Mouse (Mus musculus) CH12.LX (cell line): Measurements from ENCODE around the gene Spi1. TPM values are rescaled to one million over a fixed set of nuclear protein-coding genes. Genes with fewer than 3 reads are reported as not detected.
"Not testable (repeated sequence)": the region's sequence is repeated elsewhere in the genome, so short reads cannot be mapped to it uniquely, and the experiment has no call there.

Experiments used
- DNase-seq: peaks from one replicate; pipeline ENCODE4 v3.0.0-alpha.2; 2013; ENCODE audit errors: extremely low read depth
- H3K27ac ChIP-seq: 2 replicates; pipeline ENCODE4 v1.5.1; 2012; ENCODE audit warnings: low read depth, mild to moderate bottlenecking, control low read depth, moderate library complexity; ENCODE audit not compliant: insufficient read depth
- H3K27me3 ChIP-seq: replicated peaks from 2 replicates; pipeline ENCODE3; 2012; ENCODE audit warnings: inconsistent platforms
- H3K36me3 ChIP-seq, 2 experiments: replicated peaks in 1 of 2; 2 replicates each; pipeline versions ENCODE3 to v1.6.1; 2012; ENCODE audit warnings: inconsistent platforms in 1 of 2, low read length in 1 of 2, mild to moderate bottlenecking in 1 of 2, mixed read lengths in 1 of 2, moderate library complexity in 1 of 2; ENCODE audit not compliant: control insufficient read depth in 1 of 2, insufficient read depth in 1 of 2
- H3K4me1 ChIP-seq, 2 experiments: 2 replicates each; pipeline ENCODE4 v1.6.1; 2012; ENCODE audit warnings: inconsistent platforms in 1 of 2, moderate library complexity in 1 of 2; ENCODE audit not compliant: insufficient read depth in 2 of 2, control insufficient read depth in 1 of 2
- H3K4me2 ChIP-seq: 2 replicates; pipeline ENCODE4 v1.6.1; 2012; ENCODE audit warnings: low read depth, mild to moderate bottlenecking, control low read depth; ENCODE audit not compliant: poor library complexity, insufficient read depth, severe bottlenecking
- H3K4me3 ChIP-seq, 3 experiments: fragments of 150-350 bp in 1 of 3; sonication (generic) in 1 of 3; replicated peaks in 1 of 3; 2 replicates each; pipeline versions ENCODE3 to v1.5.1; 2011 to 2012; ENCODE audit warnings: low read depth in 2 of 3, low read length in 2 of 3, mild to moderate bottlenecking in 2 of 3, moderate library complexity in 2 of 3, control low read depth in 1 of 3, improper control_type of control experiment in 1 of 3, inconsistent platforms in 1 of 3, mixed read lengths in 1 of 3; ENCODE audit not compliant: poor library complexity in 1 of 3
- H3K79me2 ChIP-seq: replicated peaks from 2 replicates; pipeline ENCODE4 v1.6.1; 2012; ENCODE audit warnings: mild to moderate bottlenecking, moderate library complexity; ENCODE audit not compliant: control insufficient read depth, poor library complexity, insufficient read depth, severe bottlenecking; ENCODE audit errors: extremely low read depth
- H3K9ac ChIP-seq: 2 replicates; pipeline ENCODE4 v1.6.1; 2012; ENCODE audit warnings: low read depth, mild to moderate bottlenecking, control low read depth, moderate library complexity; ENCODE audit not compliant: insufficient read depth
- H3K9me3 ChIP-seq: replicated peaks from 2 replicates; pipeline ENCODE3; 2012; ENCODE audit warnings: low read length, inconsistent platforms, mixed read lengths
- CTCF ChIP-seq, 2 experiments: IDR thresholded peaks in 1 of 2; conservative IDR thresholded peaks in 1 of 2; 2 replicates each; pipeline ENCODE4 v1.5.1; 2011 to 2012; ENCODE audit warnings: low read depth in 2 of 2, low read length in 2 of 2, improper control_type of control experiment in 1 of 2, inconsistent platforms in 1 of 2, mild to moderate bottlenecking in 1 of 2, moderate library complexity in 1 of 2
- E2F4 ChIP-seq: IDR thresholded peaks from 2 replicates; pipeline ENCODE4 v1.6.1; 2011; ENCODE audit warnings: low read depth, low read length, improper control_type of control experiment; ENCODE audit not compliant: insufficient replicate concordance
- ELF1 ChIP-seq: IDR thresholded peaks from 2 replicates; pipeline ENCODE4 v1.6.1; 2014; ENCODE audit warnings: low read depth, mild to moderate bottlenecking, inconsistent platforms, low read length, improper control_type of control experiment
- HCFC1 ChIP-seq: IDR thresholded peaks from 2 replicates; pipeline ENCODE4 v1.6.1; 2012; ENCODE audit warnings: low read depth, mild to moderate bottlenecking, inconsistent platforms, low read length, improper control_type of control experiment
- JUND ChIP-seq: conservative IDR thresholded peaks from 2 replicates; pipeline ENCODE4 v1.6.1; 2011; ENCODE audit warnings: low read depth, low read length, improper control_type of control experiment
- KAT2A ChIP-seq: IDR thresholded peaks from 2 replicates; pipeline ENCODE4 v1.6.1; 2012; ENCODE audit warnings: low read length, improper control_type of control experiment, inconsistent platforms; ENCODE audit not compliant: insufficient replicate concordance
- MAX ChIP-seq: IDR thresholded peaks from 2 replicates; pipeline ENCODE4 v1.6.1; 2011; ENCODE audit warnings: low read length, improper control_type of control experiment
- MEF2A ChIP-seq: IDR thresholded peaks from 2 replicates; pipeline ENCODE4 v1.6.1; 2014; ENCODE audit warnings: low read depth, mild to moderate bottlenecking, inconsistent platforms, low read length, improper control_type of control experiment, borderline replicate concordance
- MYC ChIP-seq: IDR thresholded peaks from 2 replicates; pipeline ENCODE4 v1.6.1; 2011; ENCODE audit warnings: low read depth, mild to moderate bottlenecking, improper control_type of control experiment, low read length
- RCOR1 ChIP-seq: conservative IDR thresholded peaks from 2 replicates; pipeline ENCODE4 v1.6.1; 2012; ENCODE audit warnings: low read depth, mild to moderate bottlenecking, inconsistent platforms, low read length, improper control_type of control experiment
- TBP ChIP-seq: conservative IDR thresholded peaks from 2 replicates; pipeline ENCODE4 v1.6.1; 2011; ENCODE audit warnings: low read depth, low read length, improper control_type of control experiment
- TCF12 ChIP-seq: IDR thresholded peaks from 2 replicates; pipeline ENCODE4 v1.6.1; 2014; ENCODE audit warnings: low read depth, mild to moderate bottlenecking, inconsistent platforms, low read length, improper control_type of control experiment
- UBTF ChIP-seq: IDR thresholded peaks from 2 replicates; pipeline ENCODE4 v1.6.1; 2012; ENCODE audit warnings: low read depth, mild to moderate bottlenecking, inconsistent platforms, low read length, improper control_type of control experiment, moderate library complexity
- ZC3H11A ChIP-seq: IDR thresholded peaks from 2 replicates; pipeline ENCODE4 v1.6.1; 2012; ENCODE audit warnings: low read depth, mild to moderate bottlenecking, inconsistent platforms, low read length, improper control_type of control experiment
- ZNF384 ChIP-seq: IDR thresholded peaks from 2 replicates; pipeline ENCODE4 v1.6.1; 2012; ENCODE audit warnings: low read depth, low read length, improper control_type of control experiment, inconsistent platforms
- dilution Hi-C: fragments of 300-500 bp; cut with MboI; formaldehyde crosslinking; loops from 2 replicates; pipeline ENCODE4 v1.14.3; 2020; ENCODE audit warnings: low sequenced_read_pairs; ENCODE audit not compliant: extremely low pct_unique_long_range_greater_than_20kb, extremely low pct_ligation_motif_present
- in situ Hi-C: fragments of 300-500 bp; cut with MboI; formaldehyde crosslinking; loops from 3 replicates; pipeline ENCODE4 v1.14.3; 2019; ENCODE audit warnings: low sequenced_read_pairs, low pct_ligation_motif_present, low pct_unique_long_range_greater_than_20kb, mixed read lengths
- polyA plus RNA-seq: library from polyadenylated mRNA; unstranded; fragments of >175 nt; gene quantifications from 2 replicates; pipeline ENCODE4 v1.2.1, GENCODE M21; 2012; ENCODE audit warnings: low read depth; ENCODE audit not compliant: insufficient read length
- total RNA-seq, 2 experiments: library from RNA; depleted of rRNA; stranded (reverse); fragments of 300-350 nt in 1 of 2; fragments of >200 nt in 1 of 2; gene quantifications; 2 replicates each; pipeline ENCODE4 v1.2.3; 2012 to 2014

Spi1 gene
- total and polyA plus RNA-seq, 3 experiments: 24.7 to 45.7 (median 42.6) TPM

DNA sequence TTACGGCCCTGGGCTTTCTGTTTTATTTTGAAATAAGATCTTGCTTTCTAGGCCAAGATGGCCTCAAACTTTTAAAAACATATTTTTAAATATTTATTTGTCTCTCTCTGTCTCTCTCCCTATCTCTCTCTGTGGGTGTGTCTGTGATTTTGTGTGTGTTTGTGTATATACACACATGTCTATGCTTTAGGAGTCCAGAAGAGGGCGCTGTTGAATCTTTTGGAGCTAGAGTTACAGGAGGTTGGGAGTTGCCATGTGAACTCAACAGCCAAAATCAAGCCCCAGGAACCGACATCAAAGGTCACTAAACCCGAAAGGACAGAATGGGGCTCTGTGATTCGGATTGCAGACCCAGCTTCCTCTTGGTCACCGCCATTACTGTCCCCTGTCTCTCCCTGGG is 28.2 kb downstream of the Spi1 start:
- Histone ChIP-seq H3K27me3 (no peaks in the 10 kb centered on the region), H3K79me2 (peaks cover 16% of the 10 kb centered on the region), H3K36me3 (peaks cover 84 to 96% of the 10 kb centered on the region in 2 experiments), H3K27ac (no peak overlapping the region), H3K9ac (no peak overlapping the region), H3K4me3 (no peak overlapping the region), H3K4me1 (0 out of 4 replicates have a peak, but pooled peaks cover 0 to 3% of the 10 kb centered on the region in 2 experiments), H3K9me3 (no peaks in the 10 kb centered on the region), H3K4me2 (no peak overlapping the region)
- peak; percentile 17 for DNase-seq
- dilution Hi-C loops (no loop called here), in situ Hi-C loops (no loop called here)
- TF ChIP-seq RCOR1 (no peak), CTCF (conservative IDR thresholded peaks at IDR 0.05 in 1 of 2, IDR thresholded peaks at IDR 0.05 in 1 of 2; ENCODE audit: low read depth in 2 of 2, low read length in 2 of 2) (peak in 1 of 2 experiments; percentile 29; a peak in 2 of 4 replicates), MEF2A (no peak)

DNA sequence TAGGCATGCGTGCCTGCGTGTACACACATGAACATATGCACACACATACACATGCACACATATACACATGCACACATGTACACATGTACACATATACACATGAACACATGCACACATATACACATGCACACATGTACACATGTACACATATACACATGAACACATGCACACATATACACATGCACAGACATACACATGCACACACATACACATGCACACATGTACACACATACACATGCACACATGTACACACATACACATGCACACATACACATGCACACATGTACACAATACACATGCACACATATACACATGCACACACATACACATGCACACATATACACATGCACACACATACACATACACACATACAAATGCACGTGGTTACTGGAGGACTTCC is 29.6 kb downstream of the Spi1 start:
- dilution Hi-C loops, H3K27ac ChIP-seq, H3K9ac ChIP-seq, H3K4me3 ChIP-seq, H3K4me1 ChIP-seq, H3K9me3 ChIP-seq, H3K4me2 ChIP-seq, DNase-seq, in situ Hi-C loops, H3K27me3 ChIP-seq: not testable (repeated sequence)
- H3K79me2 ChIP-seq: peaks cover 16% of the 10 kb centered on the region
- H3K36me3 ChIP-seq: peaks cover 87 to 98% of the 10 kb centered on the region in 2 experiments

DNA sequence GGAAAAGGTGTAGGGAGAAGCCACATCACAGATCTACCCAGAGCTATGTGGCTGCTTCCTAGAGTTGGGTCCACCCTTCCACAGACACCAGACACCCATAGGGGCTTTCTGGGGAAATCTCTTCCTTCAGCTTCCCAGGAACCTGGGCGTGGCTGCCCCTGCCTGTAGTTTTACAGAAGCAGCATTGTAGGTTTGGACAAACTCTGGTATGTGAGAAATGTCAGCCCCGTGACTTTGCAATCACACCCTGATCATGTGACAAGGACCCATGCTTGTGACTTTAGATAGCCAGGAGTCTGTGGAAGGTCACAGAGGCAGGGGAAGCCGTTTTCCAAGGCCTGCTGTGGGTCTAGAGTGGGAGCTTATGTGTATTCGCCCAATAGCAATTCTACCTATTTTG is 30.3 kb downstream of the Spi1 start:
- in situ Hi-C loops: no loop called here
- peaks cover 10% of the 10 kb centered on the region for H3K79me2 ChIP-seq
- no peaks in the 10 kb centered on the region for H3K9me3 ChIP-seq
- H3K4me3 ChIP-seq: no peak overlapping the region
- TF ChIP-seq MYC (no peak), MAX (no peak), UBTF (no peak)
- DNase-seq: no peak
- H3K27me3 ChIP-seq: no peaks in the 10 kb centered on the region
- dilution Hi-C loops: no loop called here
- 0 out of 4 replicates have a peak, but pooled peaks cover 0 to 3% of the 10 kb centered on the region in 2 experiments for H3K4me1 ChIP-seq
- H3K9ac ChIP-seq: no peak overlapping the region
- H3K27ac ChIP-seq: no peak overlapping the region
- no peak overlapping the region for H3K4me2 ChIP-seq
- peaks cover 83 to 98% of the 10 kb centered on the region in 2 experiments for H3K36me3 ChIP-seq

DNA sequence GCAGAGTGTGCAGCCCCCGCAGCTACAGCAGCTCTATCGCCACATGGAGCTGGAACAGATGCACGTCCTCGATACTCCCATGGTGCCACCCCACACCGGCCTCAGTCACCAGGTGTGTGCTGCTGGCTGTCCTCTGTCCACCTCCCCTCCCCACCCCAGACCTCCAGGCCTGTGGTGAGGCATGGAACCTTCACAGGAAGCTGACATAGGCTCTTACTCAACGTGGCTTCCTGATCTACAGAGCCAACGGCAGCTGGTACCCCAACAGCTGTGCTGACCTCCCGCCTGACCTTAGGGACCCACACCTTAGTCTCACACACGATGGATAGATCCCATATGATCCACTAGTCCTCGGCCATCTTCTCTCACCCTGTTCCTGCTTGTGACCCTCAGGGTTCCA is 31.1 kb downstream of the Spi1 start:
- dilution Hi-C loops: no loop called here

More for the DNA sequence above, 31.1 kb downstream of the Spi1 start:
- Histone ChIP-seq H3K27me3 (no peaks in the 10 kb centered on the region), H3K9me3 (no peaks in the 10 kb centered on the region), H3K4me1 (0 out of 4 replicates have a peak, but pooled peaks cover 0 to 3% of the 10 kb centered on the region in 2 experiments), H3K4me2 (no peak overlapping the region), H3K9ac (no peak overlapping the region), H3K79me2 (peaks cover 3% of the 10 kb centered on the region), H3K36me3 (peaks cover 76 to 98% of the 10 kb centered on the region in 2 experiments), H3K27ac (no peak overlapping the region), H3K4me3 (no peak overlapping the region)
- no peak for DNase-seq
- in situ Hi-C loops: no loop called here
- TF ChIP-seq KAT2A (no peak), HCFC1 (no peak), CTCF (conservative IDR thresholded peaks at IDR 0.05 in 1 of 2, IDR thresholded peaks at IDR 0.05 in 1 of 2; ENCODE audit: low read depth in 2 of 2, low read length in 2 of 2) (no peak), E2F4 (no peak), MYC (no peak), TBP (no peak), ZC3H11A (no peak), JUND (no peak), MAX (no peak), ZNF384 (no peak), TCF12 (no peak), ELF1 (no peak)
